Mouse (Mus musculus): ENCODE measurements around the gene Wfdc12. TPM values are rescaled to one million over a fixed set of nuclear protein-coding genes. Genes with fewer than 3 reads are reported as not detected.

Wfdc12 gene
- polyA plus RNA-seq, 1 experiment from 2014 or later: not detected

DNA sequence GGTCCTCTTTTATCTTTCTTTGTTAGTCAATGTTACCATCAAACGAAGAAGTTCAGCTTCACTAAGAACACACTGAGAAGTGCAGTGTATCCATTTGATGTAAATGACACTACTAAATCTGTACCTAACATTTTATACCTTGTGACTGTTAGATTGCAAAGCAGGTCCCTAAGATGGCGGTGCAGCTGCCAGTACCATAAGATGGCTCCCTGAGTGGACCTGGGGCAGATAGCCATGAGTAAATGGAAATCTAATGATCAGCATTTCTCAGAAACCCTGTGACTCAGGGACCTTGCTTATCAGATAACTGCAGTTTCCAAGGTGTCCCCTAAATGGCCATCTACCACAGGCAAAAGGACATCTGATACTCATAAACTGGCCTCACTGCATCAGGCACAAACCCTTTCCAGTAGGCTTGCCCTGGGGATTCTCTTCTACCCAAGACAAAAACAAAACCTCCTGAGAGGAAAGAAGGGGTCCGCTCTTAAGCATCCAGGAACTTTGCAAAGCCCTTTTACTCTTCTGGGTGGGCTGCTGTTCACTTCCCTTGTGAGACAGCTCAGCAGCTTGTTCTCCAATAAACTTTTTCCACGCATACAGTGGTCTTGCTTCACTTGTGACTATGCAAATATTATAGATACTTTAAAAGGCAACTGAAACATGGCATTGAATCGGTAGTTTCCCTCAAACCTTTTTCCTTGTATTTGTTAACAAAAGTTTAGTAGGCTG lies 5.7 kb upstream of the Wfdc12 start:
- H3K4me3 ChIP-seq: no peak overlapping the region
- H3K9me3 ChIP-seq (replicated peaks): no peaks in the 10 kb centered on the region
- no peak overlapping the region for H3K9ac ChIP-seq
- 82% methylated on average over 5 of the region's 5 CpGs for WGBS
- H3K27ac ChIP-seq: no peak overlapping the region
- no peaks in the 10 kb centered on the region for H3K27me3 ChIP-seq
- no peaks in the 10 kb centered on the region for H3K4me1 ChIP-seq (replicated peaks)
- ATAC-seq (replicated peaks; ENCODE audit: insufficient number of reproducible peaks, insufficient read depth, low FRiP score, low read depth): no peak
- H3K4me2 ChIP-seq: no peak overlapping the region
- H3K36me3 ChIP-seq: no peaks in the 10 kb centered on the region

DNA sequence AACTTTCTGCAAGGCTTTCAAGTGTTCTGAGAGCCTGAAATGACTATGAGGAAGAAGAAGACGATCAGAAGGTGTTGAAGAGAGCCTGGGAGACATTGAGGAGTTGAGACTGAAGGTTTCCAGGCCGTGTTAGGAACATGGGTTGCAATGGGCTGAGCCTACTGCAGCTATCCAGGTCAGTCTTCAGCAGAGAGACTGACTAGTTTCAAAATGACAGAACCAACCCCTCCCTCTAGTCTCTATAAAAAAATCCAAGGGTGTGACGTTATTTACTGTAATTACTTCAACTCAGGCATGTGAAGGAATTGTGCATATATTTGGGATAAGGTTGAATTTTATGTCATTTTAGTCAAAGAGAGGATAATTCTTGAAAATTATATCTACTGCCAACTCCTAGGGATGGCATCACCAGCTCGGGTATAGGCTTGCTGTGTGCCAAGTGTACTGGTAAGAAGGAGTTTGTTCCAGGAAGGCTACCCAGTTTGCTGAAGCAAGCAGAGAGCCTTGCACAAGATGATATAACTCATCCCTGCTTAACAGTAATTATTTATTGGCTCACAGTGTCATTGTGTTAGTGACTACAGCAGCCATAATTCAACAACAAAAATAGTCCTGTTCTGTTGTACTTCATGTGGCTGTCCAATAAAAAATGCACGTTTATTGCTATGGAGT lies 4.7 kb upstream of the Wfdc12 start:
- ATAC-seq (replicated peaks; ENCODE audit: insufficient number of reproducible peaks, insufficient read depth, low FRiP score, low read depth): no peak
- WGBS: 65% methylated on average over 5 of the region's 5 CpGs
- no peaks in the 10 kb centered on the region for H3K27me3 ChIP-seq

DNA sequence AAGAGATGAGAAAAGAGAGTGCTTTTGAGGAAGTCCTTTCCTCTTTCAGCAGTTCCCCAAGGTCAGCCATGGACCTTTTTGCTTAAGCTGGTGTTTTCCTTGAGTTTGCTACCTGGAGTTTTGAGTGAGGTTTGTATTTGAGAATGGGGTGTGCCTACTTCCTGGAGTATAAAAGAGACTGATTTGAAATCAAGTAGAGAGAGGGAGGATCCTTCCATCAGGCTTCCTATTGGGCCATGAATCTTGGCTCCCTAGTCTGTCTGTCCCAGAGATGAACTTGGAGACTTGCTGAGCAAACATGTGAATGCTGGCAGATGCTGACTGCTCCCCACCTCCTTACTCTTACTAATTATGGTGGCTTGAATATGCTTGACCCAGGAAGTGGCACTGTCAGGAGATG lies 1.9 kb upstream of the Wfdc12 start:
- no peak for ATAC-seq (replicated peaks; ENCODE audit: insufficient number of reproducible peaks, insufficient read depth, low FRiP score, low read depth)
- H3K9ac ChIP-seq: no peak overlapping the region
- H3K4me3 ChIP-seq: no peak overlapping the region
- no peaks in the 10 kb centered on the region for H3K36me3 ChIP-seq
- H3K4me1 ChIP-seq (replicated peaks): no peaks in the 10 kb centered on the region
- H3K9me3 ChIP-seq (replicated peaks): no peaks in the 10 kb centered on the region
- H3K4me2 ChIP-seq: no peak overlapping the region
- H3K27me3 ChIP-seq: no peaks in the 10 kb centered on the region
- no peak overlapping the region for H3K27ac ChIP-seq

More for the DNA sequence above, 4.7 kb upstream of the Wfdc12 start:
- Histone ChIP-seq H3K9ac (no peak overlapping the region), H3K4me1 (replicated peaks) (no peaks in the 10 kb centered on the region), H3K36me3 (no peaks in the 10 kb centered on the region), H3K9me3 (replicated peaks) (no peaks in the 10 kb centered on the region), H3K27ac (no peak overlapping the region), H3K4me2 (no peak overlapping the region), H3K4me3 (no peak overlapping the region)

DNA sequence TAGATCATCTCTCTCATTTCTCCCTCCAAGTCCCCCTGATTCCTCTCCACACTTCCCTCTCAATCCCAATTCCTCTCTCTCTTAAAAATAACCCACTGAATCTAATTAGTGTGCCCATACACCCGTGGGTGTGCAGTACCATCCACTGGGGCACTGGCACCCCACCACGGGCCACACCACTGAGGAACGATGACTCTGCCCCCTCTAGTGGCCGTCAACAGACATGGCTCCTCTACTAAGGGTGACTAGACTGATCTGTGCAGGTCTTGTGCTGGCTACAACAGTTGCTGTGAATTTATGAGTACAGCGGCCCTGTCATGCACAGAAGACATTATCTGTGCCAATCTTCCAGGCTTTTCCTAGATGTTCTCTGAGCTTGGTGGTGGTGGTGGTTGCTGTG lies 1.7 kb downstream of the Wfdc12 start:
- Histone ChIP-seq H3K4me1 (replicated peaks) (no peaks in the 10 kb centered on the region), H3K27me3 (peaks cover 6% of the 10 kb centered on the region; the same call in 1 of the 2 replicates), H3K9ac (no peak overlapping the region), H3K27ac (no peak overlapping the region), H3K36me3 (no peaks in the 10 kb centered on the region), H3K4me3 (no peak overlapping the region), H3K4me2 (no peak overlapping the region), H3K9me3 (replicated peaks) (no peaks in the 10 kb centered on the region)
- ATAC-seq (replicated peaks; ENCODE audit: insufficient number of reproducible peaks, insufficient read depth, low FRiP score, low read depth): no peak
- WGBS: 26% methylated on average over 5 of the region's 5 CpGs

DNA sequence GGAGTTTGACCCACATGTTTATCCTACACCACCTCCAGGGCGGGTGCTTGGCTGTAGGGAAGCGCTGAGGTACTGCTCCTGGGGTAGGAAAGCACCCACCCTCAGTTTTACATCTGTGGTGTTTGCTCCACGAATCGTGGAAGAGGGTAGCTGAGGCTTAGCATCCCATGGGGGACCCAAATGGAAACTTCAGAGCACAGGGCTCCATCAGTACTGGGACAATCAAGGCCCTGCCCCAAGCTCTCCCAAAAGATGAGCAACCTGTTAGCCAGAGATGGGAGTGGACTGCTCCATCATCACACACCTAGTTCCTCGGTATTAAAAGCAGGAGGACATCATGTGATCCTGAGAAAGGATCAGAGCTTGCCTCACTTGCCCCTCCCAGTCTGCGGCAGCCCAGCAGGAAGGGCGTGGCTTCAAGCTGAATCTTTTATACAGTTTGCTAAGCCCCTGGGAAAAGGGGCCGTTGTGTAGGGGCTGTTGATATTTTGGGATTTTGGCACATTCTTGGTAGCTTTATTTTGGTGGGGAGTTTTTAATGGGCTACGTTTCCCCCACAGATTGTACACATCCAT lies 6.2 kb downstream of the Wfdc12 start:
- Histone ChIP-seq H3K27ac (no peak overlapping the region), H3K9me3 (replicated peaks) (no peaks in the 10 kb centered on the region), H3K4me3 (no peak overlapping the region), H3K4me1 (replicated peaks) (no peaks in the 10 kb centered on the region), H3K9ac (no peak overlapping the region), H3K4me2 (no peak overlapping the region), H3K27me3 (peaks cover 7% of the 10 kb centered on the region; the same call in 1 of the 2 replicates), H3K36me3 (no peaks in the 10 kb centered on the region)
- WGBS: 39% methylated on average over 9 of the region's 9 CpGs
- no peak for ATAC-seq (replicated peaks; ENCODE audit: insufficient number of reproducible peaks, insufficient read depth, low FRiP score, low read depth)

DNA sequence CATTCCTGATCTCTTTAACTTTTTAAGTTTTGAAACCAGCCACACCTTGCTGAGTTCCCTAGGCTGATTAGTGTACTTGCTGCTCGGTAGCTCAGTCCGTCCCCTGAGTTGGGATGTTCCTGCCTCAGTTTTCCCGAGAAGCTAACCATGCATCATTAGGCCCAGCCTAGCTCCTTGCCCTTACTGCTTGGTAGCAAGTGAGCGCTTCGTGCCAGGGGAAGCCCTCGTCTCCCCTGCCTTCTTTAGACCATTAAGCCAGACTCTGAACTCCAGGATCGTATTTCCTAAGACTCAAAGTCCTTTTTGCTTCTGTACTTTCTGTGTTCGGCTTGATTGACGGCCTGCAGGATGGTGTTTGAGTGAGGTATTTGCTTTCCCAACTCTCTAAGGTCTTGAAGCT lies 7.1 kb downstream of the Wfdc12 start:
- 68% methylated on average over 9 of the region's 9 CpGs for WGBS

DNA sequence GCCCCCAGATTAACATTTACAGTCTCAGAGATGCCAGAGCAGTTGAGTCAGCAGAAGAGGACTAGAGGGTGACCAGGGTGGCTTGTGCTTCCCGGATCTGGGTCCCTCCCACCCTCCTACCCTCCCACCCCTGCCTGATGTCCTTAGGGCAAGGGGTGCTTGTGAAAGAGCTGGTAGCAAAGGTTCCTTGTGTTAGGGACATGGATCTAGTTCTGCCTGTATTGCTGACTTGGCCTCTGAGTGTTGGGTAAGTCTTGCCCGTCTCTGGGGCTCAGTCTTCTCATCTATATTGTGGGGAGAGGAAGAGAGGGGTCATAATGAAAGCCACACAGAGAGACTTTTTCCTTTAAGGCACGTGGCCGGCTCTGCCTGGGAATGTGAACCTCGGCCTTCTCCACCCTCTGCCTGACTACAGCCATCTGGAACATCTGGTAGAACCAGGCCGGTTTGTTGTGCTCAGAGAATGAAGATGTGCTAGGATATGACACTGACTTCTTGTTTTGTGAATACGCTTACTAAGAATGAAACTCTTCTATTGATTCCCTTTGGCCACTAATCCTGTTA lies 7.6 kb downstream of the Wfdc12 start, which contains the start of gene Wfdc5:
TSS of gene Wfdc5 (minus strand) at position 51 of the 564 bp plus-strand sequence.
- H3K36me3 ChIP-seq: no peaks in the 10 kb centered on the region
- 71% methylated on average over 7 of the region's 7 CpGs for WGBS
- H3K4me3 ChIP-seq: no peak within 1 kb of the TSS
- ATAC-seq (replicated peaks; ENCODE audit: insufficient number of reproducible peaks, insufficient read depth, low FRiP score, low read depth): no peak
- no peak within 1 kb of the TSS for H3K27ac ChIP-seq
- H3K4me1 ChIP-seq (replicated peaks): no peaks in the 10 kb centered on the region
- H3K27me3 ChIP-seq: peaks cover 17% of the 10 kb centered on the region
- H3K9ac ChIP-seq: no peak within 1 kb of the TSS
- no peak within 1 kb of the TSS for H3K4me2 ChIP-seq
- no peaks in the 10 kb centered on the region for H3K9me3 ChIP-seq (replicated peaks)

More for the DNA sequence above, 7.1 kb downstream of the Wfdc12 start:
- H3K9ac ChIP-seq: no peak overlapping the region
- H3K4me3 ChIP-seq: no peak overlapping the region
- no peak overlapping the region for H3K4me2 ChIP-seq
- peaks cover 11% of the 10 kb centered on the region; the same call in 1 of the 2 replicates for H3K27me3 ChIP-seq
- no peaks in the 10 kb centered on the region for H3K36me3 ChIP-seq
- no peak overlapping the region for H3K27ac ChIP-seq
- no peaks in the 10 kb centered on the region for H3K9me3 ChIP-seq (replicated peaks)
- H3K4me1 ChIP-seq (replicated peaks): no peaks in the 10 kb centered on the region
- no peak for ATAC-seq (replicated peaks; ENCODE audit: insufficient number of reproducible peaks, insufficient read depth, low FRiP score, low read depth)

DNA sequence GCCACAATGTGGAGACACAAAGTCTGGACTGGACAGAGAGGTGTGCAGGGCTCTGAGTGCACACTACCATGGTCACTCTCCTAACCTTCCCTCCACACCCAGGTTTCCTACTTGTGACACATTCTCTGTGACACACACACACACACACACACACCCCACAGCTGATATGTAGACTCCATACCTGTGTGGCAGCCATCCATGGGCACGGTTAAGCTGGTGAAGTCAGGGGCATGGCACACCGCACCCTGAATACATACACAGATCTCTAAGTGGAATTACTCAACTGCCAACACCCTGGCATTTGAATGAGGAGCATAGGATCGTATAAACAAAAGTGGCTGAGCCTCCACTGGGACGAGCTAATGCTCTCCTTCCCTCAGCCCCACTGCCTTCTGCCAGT lies 9.6 kb downstream of the Wfdc12 start:
- 78% methylated on average over 4 of the region's 4 CpGs for WGBS
- ATAC-seq (replicated peaks; ENCODE audit: insufficient number of reproducible peaks, insufficient read depth, low FRiP score, low read depth): no peak
- H3K4me3 ChIP-seq: no peak overlapping the region

DNA sequence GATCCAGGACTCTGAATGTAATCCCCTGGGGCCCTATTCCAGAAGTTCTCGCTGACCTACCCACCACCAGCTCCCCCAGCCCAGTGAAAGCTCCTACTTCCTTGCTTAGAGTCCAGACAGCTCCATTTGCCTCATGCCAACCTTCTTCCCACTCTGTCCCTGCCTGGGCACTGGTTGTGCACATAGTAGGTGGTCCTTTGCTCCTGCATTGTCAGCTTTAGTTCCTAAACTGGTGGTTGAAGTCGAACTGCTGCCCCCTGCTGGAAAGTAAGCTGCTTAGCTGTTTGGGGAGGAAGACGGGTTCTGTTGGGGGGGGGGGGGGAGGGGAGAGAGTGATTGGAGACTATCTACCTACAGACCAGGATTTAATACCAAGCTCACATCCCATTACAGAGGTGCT lies 10.3 kb downstream of the Wfdc12 start:
- Histone ChIP-seq H3K9me3 (replicated peaks) (no peaks in the 10 kb centered on the region), H3K36me3 (no peaks in the 10 kb centered on the region), H3K9ac (no peak overlapping the region), H3K27ac (no peak overlapping the region), H3K4me2 (no peak overlapping the region), H3K27me3 (peaks cover 24% of the 10 kb centered on the region), H3K4me1 (replicated peaks) (no peaks in the 10 kb centered on the region), H3K4me3 (no peak overlapping the region)
- WGBS: 43% methylated on average over 3 of the region's 3 CpGs
- no peak for ATAC-seq (replicated peaks; ENCODE audit: insufficient number of reproducible peaks, insufficient read depth, low FRiP score, low read depth)

More for the DNA sequence above, 9.6 kb downstream of the Wfdc12 start:
- H3K9me3 ChIP-seq (replicated peaks): no peaks in the 10 kb centered on the region
- H3K4me1 ChIP-seq (replicated peaks): no peaks in the 10 kb centered on the region
- no peak overlapping the region for H3K9ac ChIP-seq
- no peaks in the 10 kb centered on the region for H3K36me3 ChIP-seq
- H3K27me3 ChIP-seq: peaks cover 24% of the 10 kb centered on the region
- H3K27ac ChIP-seq: no peak overlapping the region
- no peak overlapping the region for H3K4me2 ChIP-seq

DNA sequence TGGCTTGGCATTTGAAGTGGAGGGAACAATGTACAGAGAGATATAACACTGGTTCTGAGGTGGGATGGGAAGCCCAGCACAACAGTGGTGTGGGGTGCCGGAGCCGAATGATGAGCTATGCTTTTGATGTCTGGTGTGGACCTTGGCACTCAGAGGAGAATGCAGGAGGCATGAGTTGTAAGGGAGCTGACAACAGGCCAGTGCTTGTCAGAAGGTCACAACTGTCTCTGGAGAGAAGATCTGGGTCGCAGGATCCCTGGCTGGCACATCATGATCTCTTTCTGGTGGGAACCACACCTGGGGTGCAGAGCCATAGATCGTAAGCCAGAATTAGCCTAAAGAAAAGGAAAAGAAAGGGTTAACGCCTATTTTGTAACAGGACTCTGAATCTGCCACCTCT lies 12.6 kb downstream of the Wfdc12 start:
- Histone ChIP-seq H3K4me3 (no peak overlapping the region), H3K27me3 (peaks cover 17% of the 10 kb centered on the region)

DNA sequence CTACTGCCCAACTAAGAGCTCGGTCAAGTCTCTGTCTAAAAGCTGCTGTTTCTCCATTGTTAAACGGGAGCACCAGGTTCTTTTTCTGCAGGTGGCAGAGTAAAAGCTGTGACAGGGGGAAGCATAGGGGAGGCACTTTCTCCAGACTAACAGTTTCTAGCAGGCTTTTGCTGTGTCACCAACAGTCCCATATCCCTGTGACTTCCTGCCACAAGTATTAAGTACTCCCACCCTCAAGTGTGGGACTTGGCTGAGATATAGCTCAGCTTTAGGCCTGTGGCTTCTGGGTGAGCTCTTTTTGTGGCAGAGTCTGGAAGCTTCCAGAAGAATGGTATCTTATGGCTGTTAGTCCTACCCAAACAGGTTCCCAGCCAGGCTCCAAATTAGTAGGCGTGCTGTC lies 14.6 kb downstream of the Wfdc12 start:
- no peak for ATAC-seq (replicated peaks; ENCODE audit: insufficient number of reproducible peaks, insufficient read depth, low FRiP score, low read depth)
- Histone ChIP-seq H3K36me3 (no peaks in the 10 kb centered on the region), H3K27ac (no peak overlapping the region), H3K9ac (no peak overlapping the region), H3K27me3 (peaks cover 34% of the 10 kb centered on the region), H3K9me3 (replicated peaks) (no peaks in the 10 kb centered on the region), H3K4me2 (no peak overlapping the region), H3K4me1 (replicated peaks) (peaks cover 18% of the 10 kb centered on the region), H3K4me3 (no peak overlapping the region)
- 75% methylated on average over 3 of the region's 3 CpGs for WGBS

More for the DNA sequence above, 12.6 kb downstream of the Wfdc12 start:
- H3K36me3 ChIP-seq: no peaks in the 10 kb centered on the region
- WGBS: 71% methylated on average over 5 of the region's 5 CpGs
- no peak for ATAC-seq (replicated peaks; ENCODE audit: insufficient number of reproducible peaks, insufficient read depth, low FRiP score, low read depth)
- no peak overlapping the region for H3K4me2 ChIP-seq
- no peaks in the 10 kb centered on the region for H3K9me3 ChIP-seq (replicated peaks)
- no peak overlapping the region for H3K27ac ChIP-seq
- H3K4me1 ChIP-seq (replicated peaks): peaks cover 9% of the 10 kb centered on the region; the same call in 1 of the 2 replicates
- no peak overlapping the region for H3K9ac ChIP-seq

Measured in heart, embryonic 15.5 days (tissue).